Mouse (Mus musculus) embryonic facial prominence, embryonic 13.5 days (tissue): ENCODE results near the gene A430078G23Rik. TPM values are rescaled to one million over a fixed set of nuclear protein-coding genes. Genes with fewer than 3 reads are reported as not detected.

ENCODE experiments used
- ATAC-seq: fragments of 200-750 bp; cut with Nextera tagmentation; 2 replicates; pipeline ENCODE4 v1.8.0; 2017; ENCODE audit warnings: low read depth; ENCODE audit not compliant: insufficient number of reproducible peaks, insufficient read depth, low FRiP score, low TSS enrichment
- H3K27ac ChIP-seq: fragments of 300-500 bp; sonication (generic); 2 replicates; pipeline ENCODE4 v1.5.1; 2015; ENCODE audit warnings: moderate library complexity, mild to moderate bottlenecking, inconsistent platforms
- H3K27me3 ChIP-seq: fragments of 300-500 bp; sonication (generic); 2 replicates; pipeline ENCODE4 v1.6.1; 2015; ENCODE audit warnings: mild to moderate bottlenecking, inconsistent platforms
- H3K36me3 ChIP-seq: fragments of 300-500 bp; sonication (generic); 2 replicates; pipeline ENCODE4 v1.6.1; 2015; ENCODE audit warnings: mild to moderate bottlenecking, inconsistent platforms
- H3K4me1 ChIP-seq: fragments of 300-500 bp; sonication (generic); 2 replicates; pipeline ENCODE4 v1.6.1; 2015; ENCODE audit warnings: inconsistent platforms
- H3K4me2 ChIP-seq: fragments of 300-500 bp; sonication (generic); 2 replicates; pipeline ENCODE4 v1.6.1; 2015; ENCODE audit warnings: moderate library complexity, mild to moderate bottlenecking, inconsistent platforms
- H3K4me3 ChIP-seq: fragments of 300-500 bp; sonication (generic); 2 replicates; pipeline ENCODE4 v1.5.1; 2015; ENCODE audit warnings: mild to moderate bottlenecking, inconsistent platforms
- H3K9ac ChIP-seq: fragments of 300-500 bp; sonication (generic); 2 replicates; pipeline ENCODE4 v1.6.1; 2015; ENCODE audit warnings: mild to moderate bottlenecking, inconsistent platforms
- H3K9me3 ChIP-seq: fragments of 300-500 bp; sonication (generic); 2 replicates; pipeline ENCODE4 v1.6.1; 2016; ENCODE audit warnings: inconsistent platforms
- WGBS: fragments of 180-500 bp; shearing (Covaris S2); methylation state at CpG from one replicate; pipeline ENCODE4 v1.1.7; 2015; ENCODE audit warnings: mixed read lengths; 5-methylcytosine and 5-hydroxymethylcytosine counted together
- polyA plus RNA-seq: library from polyadenylated mRNA; unstranded; fragments of >200 nt; fragmentation: Nextera tagmentation; extraction: Ambion mirVana; gene quantifications from 2 replicates; pipeline ENCODE4 v1.2.1, GENCODE M21; 2015

The A430078G23Rik gene
- polyA plus RNA-seq, 1 experiment from 2014 or later = not detected

DNA sequence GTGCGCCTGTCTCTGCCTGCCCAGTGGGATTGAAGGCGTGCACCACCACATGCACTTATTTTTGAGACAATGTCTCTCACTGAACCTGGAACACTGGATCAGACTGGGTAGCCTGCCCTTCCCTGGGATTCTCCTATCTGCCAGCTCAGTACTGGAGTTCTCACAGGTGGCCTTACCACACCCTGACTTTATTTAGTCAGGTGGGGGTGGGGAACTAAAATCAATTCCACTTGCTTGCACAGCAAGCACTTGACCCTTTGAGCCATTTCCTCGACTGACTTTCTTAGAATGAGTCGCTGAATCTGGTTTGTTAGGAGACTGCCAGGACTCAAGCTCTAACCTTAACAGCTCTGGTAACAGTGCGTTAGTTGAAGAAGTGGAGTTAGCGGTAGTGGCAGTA, 500 bp upstream of the A430078G23Rik start:
- Histone ChIP-seq H3K9ac (no peak overlapping the region), H3K27ac (no peak overlapping the region), H3K27me3 (no peaks in the 10 kb centered on the region), H3K4me3 (no peak overlapping the region), H3K36me3 (no peaks in the 10 kb centered on the region), H3K9me3 (peaks cover 3% of the 10 kb centered on the region; the same call in 1 of the 2 replicates), H3K4me1 (no peaks in the 10 kb centered on the region), H3K4me2 (no peak overlapping the region)
- WGBS = 76% methylated on average over 6 of the region's 6 CpGs
- ATAC-seq = no peak

DNA sequence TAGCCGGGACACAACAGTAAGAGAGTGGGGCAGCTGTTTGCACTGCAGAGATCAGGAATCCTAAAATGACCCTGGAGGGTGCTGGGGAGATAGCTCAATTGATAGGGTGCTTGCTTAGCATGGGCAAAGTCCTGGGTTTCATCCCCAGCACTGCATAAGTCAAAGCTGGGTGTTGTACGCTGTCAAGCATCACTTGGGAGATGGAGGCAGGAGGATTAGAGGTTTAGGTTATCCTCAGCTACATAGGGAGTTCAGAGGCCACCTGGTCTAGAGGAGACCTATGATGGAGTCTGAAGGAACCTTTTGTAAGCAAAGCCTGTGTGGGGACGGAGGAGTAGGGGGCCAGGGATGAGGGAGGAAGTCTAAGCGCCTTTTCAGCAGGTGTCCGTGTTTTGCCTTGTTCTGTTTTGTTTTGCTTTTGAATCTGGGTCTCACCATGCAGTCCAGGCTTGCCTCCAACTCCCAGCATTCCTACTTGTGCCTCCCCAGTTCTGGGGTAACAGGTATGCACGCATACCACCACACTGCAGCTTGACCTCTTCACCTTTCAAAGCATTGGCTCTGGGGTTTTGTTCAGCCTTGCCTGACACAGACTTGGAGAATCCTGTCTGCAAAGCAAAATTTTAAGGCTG, 712 bp downstream of the A430078G23Rik start:
- no peaks in the 10 kb centered on the region for H3K4me1 ChIP-seq
- H3K9ac ChIP-seq = no peak overlapping the region
- H3K27ac ChIP-seq = no peak overlapping the region
- 69% methylated on average over 6 of the region's 6 CpGs for WGBS
- peaks cover 3% of the 10 kb centered on the region; the same call in 1 of the 2 replicates for H3K9me3 ChIP-seq
- no peak for ATAC-seq
- H3K27me3 ChIP-seq = no peaks in the 10 kb centered on the region
- no peak overlapping the region for H3K4me3 ChIP-seq
- no peak overlapping the region for H3K4me2 ChIP-seq
- H3K36me3 ChIP-seq = no peaks in the 10 kb centered on the region

DNA sequence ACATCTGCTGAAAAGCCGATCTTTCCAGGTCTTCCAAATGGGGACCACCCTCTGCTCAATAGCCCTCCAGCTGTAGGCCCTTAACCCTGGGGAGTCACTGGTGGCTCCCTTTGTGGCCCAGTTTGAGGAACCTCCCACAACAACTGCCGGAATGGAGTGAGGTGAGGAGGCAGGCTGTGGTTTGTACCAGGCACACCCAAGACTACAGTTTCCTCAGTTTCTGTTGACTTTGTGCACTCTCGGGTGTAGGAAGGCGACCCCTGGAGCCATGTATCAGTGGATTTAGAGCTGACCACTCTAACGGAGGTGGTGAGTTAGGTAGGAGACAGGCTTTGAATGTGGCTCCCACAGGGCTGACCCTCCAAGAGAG, 1.2 kb downstream of the A430078G23Rik start:
- Histone ChIP-seq H3K9ac (no peak overlapping the region), H3K4me1 (no peaks in the 10 kb centered on the region), H3K4me2 (no peak overlapping the region), H3K9me3 (peaks cover 3% of the 10 kb centered on the region; the same call in 1 of the 2 replicates), H3K27me3 (no peaks in the 10 kb centered on the region), H3K27ac (no peak overlapping the region), H3K36me3 (no peaks in the 10 kb centered on the region), H3K4me3 (no peak overlapping the region)
- WGBS = 66% methylated on average over 5 of the region's 5 CpGs
- ATAC-seq = no peak

DNA sequence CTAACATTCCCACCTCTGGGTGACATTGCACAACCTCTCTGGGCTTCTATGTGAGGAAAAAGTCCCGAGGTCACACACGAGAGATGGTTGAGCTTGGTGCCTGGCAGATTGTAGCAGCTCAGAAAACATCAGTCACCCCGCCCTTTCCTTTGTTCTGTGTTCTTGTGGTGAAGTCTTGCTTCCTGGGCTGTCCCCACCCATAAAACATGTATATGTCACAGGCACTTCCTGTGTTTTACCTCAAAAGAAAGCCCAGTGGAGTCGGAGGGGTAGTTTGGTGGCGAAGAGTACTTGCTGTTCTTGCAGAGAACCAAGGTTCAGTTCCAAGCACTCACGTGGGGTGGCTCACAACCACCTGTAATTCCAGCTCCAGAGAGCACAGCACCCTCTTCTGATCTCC, 2.4 kb downstream of the A430078G23Rik start:
- no peak overlapping the region for H3K4me2 ChIP-seq
- 81% methylated on average over 6 of the region's 6 CpGs for WGBS
- ATAC-seq = no peak
- H3K4me3 ChIP-seq = no peak overlapping the region
- no peak overlapping the region for H3K9ac ChIP-seq
- H3K27ac ChIP-seq = no peak overlapping the region
- H3K9me3 ChIP-seq = peaks cover 3% of the 10 kb centered on the region; the same call in 1 of the 2 replicates
- H3K4me1 ChIP-seq = no peaks in the 10 kb centered on the region
- H3K36me3 ChIP-seq = no peaks in the 10 kb centered on the region
- H3K27me3 ChIP-seq = no peaks in the 10 kb centered on the region

DNA sequence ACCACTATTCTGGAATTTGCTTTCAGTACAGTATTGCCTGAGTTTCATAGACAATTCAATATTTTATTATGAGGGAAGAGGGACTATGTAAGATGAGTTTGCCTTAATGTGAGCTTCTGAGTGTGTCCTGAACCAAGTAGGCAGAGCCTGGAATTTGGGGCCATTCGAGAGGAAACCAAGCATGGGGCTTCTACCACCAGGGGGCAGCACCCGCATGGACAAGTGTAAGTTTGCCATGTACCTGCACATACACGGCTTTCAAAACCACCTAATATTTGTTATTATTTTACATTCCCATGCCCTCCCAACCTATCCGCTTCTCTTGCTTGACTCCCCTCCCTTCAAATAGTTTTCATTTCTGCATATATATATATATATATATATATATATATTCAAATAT, 4.8 kb downstream of the A430078G23Rik start:
- Histone ChIP-seq H3K4me2 (no peak overlapping the region), H3K36me3 (no peaks in the 10 kb centered on the region), H3K9ac (no peak overlapping the region), H3K27ac (no peak overlapping the region), H3K27me3 (no peaks in the 10 kb centered on the region), H3K9me3 (no peaks in the 10 kb centered on the region), H3K4me1 (no peaks in the 10 kb centered on the region), H3K4me3 (no peak overlapping the region)
- 10% methylated on average over 4 of the region's 4 CpGs for WGBS
- no peak for ATAC-seq

DNA sequence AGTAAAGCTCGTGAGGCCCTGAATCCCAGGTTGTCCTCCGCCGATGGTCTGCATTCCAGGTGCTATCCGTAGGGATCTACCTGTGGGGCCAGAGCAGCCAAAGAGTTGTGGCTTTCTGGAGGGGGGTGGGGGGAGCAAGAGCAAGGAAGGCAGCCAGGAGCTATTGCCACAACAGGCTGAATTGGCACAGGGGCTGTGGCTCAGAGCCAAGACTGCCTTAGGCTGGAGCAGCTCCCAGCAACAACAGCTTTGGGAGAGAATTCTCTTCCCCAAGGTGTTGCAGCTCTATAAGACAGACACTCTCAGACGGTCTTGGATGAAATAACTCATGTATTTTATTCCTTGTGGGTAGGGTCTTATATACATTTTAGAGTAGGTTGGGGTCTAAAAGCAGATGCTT, 13.9 kb downstream of the A430078G23Rik start:
- no peak overlapping the region for H3K4me2 ChIP-seq
- H3K4me3 ChIP-seq = no peak overlapping the region
- H3K27me3 ChIP-seq = no peaks in the 10 kb centered on the region
- H3K27ac ChIP-seq = no peak overlapping the region
- WGBS = 79% methylated on average over 5 of the region's 5 CpGs
- no peaks in the 10 kb centered on the region for H3K9me3 ChIP-seq
- H3K9ac ChIP-seq = no peak overlapping the region
- ATAC-seq = no peak
- H3K36me3 ChIP-seq = no peaks in the 10 kb centered on the region
- no peaks in the 10 kb centered on the region for H3K4me1 ChIP-seq

DNA sequence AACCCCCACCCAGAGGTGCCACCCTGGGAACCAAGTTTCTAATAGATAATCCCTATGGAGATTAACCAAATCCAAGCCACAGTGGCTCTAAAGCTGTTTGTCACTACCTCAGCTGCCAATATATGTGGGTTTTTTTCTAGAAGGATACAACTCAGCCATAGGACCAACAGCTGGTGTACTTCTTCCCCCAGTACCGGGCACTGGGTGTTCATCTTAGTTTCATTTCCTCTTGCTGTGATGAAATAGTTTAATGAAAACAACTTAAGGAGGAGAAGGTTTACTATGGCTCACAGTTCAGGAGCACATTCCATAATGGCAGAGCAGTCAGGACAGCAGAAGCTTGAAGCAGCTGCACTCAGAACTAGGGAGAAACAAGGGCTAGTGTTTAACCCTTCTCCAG, 14.9 kb downstream of the A430078G23Rik start:
- H3K9me3 ChIP-seq = no peaks in the 10 kb centered on the region
- H3K4me3 ChIP-seq = no peak overlapping the region
- H3K27me3 ChIP-seq = no peaks in the 10 kb centered on the region
- H3K4me1 ChIP-seq = no peaks in the 10 kb centered on the region
- ATAC-seq = no peak
- WGBS = 77% methylated on average over 1 of the region's 1 CpGs
- no peak overlapping the region for H3K4me2 ChIP-seq
- no peak overlapping the region for H3K9ac ChIP-seq
- no peaks in the 10 kb centered on the region for H3K36me3 ChIP-seq
- no peak overlapping the region for H3K27ac ChIP-seq

DNA sequence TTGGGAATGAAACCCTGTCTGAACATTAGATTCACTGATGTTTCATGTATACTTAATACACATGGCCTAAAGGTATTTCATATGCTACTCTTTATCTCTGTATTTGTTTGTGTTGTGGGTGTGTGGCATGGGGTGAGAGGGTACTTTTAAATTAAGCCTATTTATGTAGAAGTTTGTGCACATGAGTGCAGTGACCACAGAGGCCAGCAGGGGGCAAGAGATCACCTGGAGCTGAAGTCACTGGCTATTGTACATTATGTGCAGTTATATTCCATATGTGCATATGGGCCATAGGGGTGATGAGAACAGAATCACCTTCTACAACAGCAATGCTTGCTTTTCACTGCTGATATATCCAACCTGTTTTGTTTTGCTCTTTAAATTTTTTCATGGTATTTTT, 22.5 kb downstream of the A430078G23Rik start:
- Histone ChIP-seq H3K36me3 (no peaks in the 10 kb centered on the region), H3K9ac (no peak overlapping the region), H3K4me2 (no peak overlapping the region), H3K9me3 (no peaks in the 10 kb centered on the region), H3K4me3 (no peak overlapping the region), H3K4me1 (no peaks in the 10 kb centered on the region), H3K27me3 (no peaks in the 10 kb centered on the region), H3K27ac (no peak overlapping the region)
- ATAC-seq = no peak

DNA sequence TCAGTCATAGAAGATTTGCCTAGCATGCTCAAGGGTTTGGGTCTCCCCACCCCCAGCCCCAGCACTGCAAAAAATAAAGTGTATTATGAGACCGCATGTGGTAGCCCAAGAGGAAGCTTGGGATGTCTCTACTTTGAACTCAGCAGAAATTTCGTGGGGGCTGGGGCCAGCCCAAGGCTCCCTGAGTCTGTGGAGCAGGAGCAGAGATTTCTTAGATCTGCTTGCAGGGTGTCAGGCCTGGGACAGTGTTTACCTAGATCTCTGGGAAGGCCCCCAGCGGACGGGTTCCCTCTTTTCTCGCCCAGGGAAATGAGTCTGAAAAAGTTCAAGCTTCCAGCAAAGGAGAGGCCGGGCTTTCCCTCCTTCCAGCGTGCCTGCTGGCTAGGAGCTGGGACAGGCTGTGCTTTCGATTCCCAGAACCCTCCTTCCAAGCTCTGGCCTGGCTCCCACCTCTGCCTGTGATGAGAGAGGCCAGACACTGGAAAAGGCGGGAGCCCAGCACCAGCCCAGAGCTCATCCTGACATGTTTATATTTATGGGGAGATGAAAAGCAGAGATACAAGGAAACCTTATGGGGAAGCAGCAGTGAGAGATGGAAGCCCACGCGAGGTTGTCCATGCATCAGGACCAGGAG, 23.5 kb downstream of the A430078G23Rik start:
- H3K4me3 ChIP-seq = no peak overlapping the region
- H3K36me3 ChIP-seq = no peaks in the 10 kb centered on the region
- no peak for ATAC-seq
- WGBS = 64% methylated on average over 11 of the region's 11 CpGs
- no peaks in the 10 kb centered on the region for H3K9me3 ChIP-seq
- H3K27ac ChIP-seq = no peak overlapping the region
- no peak overlapping the region for H3K4me2 ChIP-seq
- H3K4me1 ChIP-seq = no peaks in the 10 kb centered on the region
- H3K27me3 ChIP-seq = no peaks in the 10 kb centered on the region
- H3K9ac ChIP-seq = no peak overlapping the region

DNA sequence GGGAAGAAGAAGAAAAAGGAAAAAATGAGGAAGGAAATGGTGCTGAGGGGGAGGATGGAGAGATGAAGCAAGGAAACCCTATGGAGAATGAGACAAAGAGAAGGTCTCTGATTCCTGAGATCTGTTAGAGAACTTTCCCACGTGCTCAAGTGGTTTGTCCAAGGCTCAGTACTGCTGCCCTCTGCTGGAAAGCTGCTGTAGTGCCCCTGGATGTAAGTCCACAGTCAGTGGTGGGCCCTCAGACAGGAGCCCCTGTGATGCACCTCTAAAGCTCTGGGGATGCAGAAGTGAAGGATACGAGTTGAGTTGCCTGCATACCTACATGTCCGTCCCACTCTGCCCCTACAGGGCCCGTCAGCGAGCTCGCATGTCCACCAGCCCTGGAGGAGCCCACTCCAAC, 34.1 kb downstream of the A430078G23Rik start:
- Histone ChIP-seq H3K27ac (no peak overlapping the region), H3K27me3 (no peaks in the 10 kb centered on the region), H3K4me1 (peaks cover under 1% of the 10 kb centered on the region; the same call in 1 of the 2 replicates), H3K4me2 (no peak overlapping the region), H3K9ac (no peak overlapping the region), H3K36me3 (no peaks in the 10 kb centered on the region), H3K9me3 (no peaks in the 10 kb centered on the region), H3K4me3 (no peak overlapping the region)
- ATAC-seq = no peak
- 36% methylated on average over 6 of the region's 6 CpGs for WGBS

DNA sequence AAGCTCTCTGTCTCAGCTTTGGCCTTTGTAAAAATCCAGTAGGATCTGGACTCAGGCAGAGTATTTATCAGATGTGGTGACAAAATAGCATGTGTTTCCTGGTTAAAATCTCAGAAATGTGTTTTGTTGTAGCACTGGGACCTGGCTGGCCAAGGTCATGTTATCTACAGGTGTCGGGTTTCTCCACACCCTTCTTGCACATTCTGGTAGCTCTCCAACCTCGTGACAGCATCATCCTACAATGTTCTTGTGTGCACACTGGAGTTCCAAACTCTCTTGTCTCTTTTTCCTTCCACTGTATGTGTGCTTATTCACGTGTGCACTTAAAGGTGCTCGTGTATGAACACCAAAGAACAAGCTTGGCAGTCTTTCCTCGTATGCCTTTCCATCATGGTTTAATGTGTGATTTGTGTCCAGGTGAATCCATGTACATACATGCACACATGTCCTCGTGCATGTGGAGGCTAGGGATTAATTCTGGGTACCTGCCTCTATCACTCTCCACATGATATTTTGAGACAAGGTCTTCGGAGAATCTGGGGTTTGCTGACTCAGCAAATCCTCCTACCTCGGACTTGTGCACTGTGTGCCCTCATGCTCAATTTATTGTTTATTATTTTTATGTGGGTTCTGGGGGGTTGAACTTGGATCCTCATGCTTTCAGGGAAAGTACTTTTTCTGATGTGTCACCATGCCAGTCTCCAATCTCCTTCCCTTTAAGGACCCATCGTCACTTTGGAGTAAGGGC, 35.5 kb downstream of the A430078G23Rik start:
- no peak for ATAC-seq
- no peaks in the 10 kb centered on the region for H3K27me3 ChIP-seq
- peaks cover 7% of the 10 kb centered on the region for H3K4me1 ChIP-seq
- 73% methylated on average over 9 of the region's 9 CpGs for WGBS
- H3K36me3 ChIP-seq = no peaks in the 10 kb centered on the region
- no peak overlapping the region for H3K27ac ChIP-seq
- H3K4me3 ChIP-seq = no peak overlapping the region
- no peak overlapping the region for H3K9ac ChIP-seq
- H3K9me3 ChIP-seq = no peaks in the 10 kb centered on the region
- no peak overlapping the region for H3K4me2 ChIP-seq

DNA sequence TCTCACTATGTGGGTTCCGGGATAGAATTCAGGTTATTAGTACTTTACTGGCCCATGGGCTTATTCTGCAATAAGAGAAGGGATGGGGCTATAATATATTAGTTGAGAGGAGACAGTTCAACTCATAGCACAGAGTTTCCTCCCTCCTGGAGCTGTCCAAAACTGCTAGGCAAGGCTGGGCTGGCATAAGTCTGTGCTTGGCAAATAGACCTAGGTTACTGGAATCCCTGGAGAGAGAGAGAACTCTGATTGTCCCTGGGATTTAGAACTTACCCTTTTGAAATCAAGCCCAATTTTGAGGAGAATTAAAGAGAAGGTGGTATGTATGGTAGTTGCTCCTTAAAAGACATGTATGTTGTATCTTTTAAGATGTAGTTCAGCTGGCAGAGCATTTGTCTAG, 36.3 kb downstream of the A430078G23Rik start:
- H3K9me3 ChIP-seq = no peaks in the 10 kb centered on the region
- H3K27ac ChIP-seq = no peak overlapping the region
- no peak overlapping the region for H3K9ac ChIP-seq
- WGBS = 93% methylated on average over 1 of the region's 1 CpGs
- H3K4me2 ChIP-seq = no peak overlapping the region
- H3K4me1 ChIP-seq = peaks cover 14% of the 10 kb centered on the region
- H3K27me3 ChIP-seq = no peaks in the 10 kb centered on the region
- H3K36me3 ChIP-seq = no peaks in the 10 kb centered on the region
- no peak overlapping the region for H3K4me3 ChIP-seq
- no peak for ATAC-seq
